Mouse (Mus musculus): Measurements from ENCODE around the gene Nptx1. TPM values are rescaled to one million over a fixed set of nuclear protein-coding genes. Genes with fewer than 3 reads are reported as not detected.

The Nptx1 gene
- polyA plus RNA-seq (2012; rRNA removed), result 9.2 and 14.7 TPM in 2 replicates

DNA sequence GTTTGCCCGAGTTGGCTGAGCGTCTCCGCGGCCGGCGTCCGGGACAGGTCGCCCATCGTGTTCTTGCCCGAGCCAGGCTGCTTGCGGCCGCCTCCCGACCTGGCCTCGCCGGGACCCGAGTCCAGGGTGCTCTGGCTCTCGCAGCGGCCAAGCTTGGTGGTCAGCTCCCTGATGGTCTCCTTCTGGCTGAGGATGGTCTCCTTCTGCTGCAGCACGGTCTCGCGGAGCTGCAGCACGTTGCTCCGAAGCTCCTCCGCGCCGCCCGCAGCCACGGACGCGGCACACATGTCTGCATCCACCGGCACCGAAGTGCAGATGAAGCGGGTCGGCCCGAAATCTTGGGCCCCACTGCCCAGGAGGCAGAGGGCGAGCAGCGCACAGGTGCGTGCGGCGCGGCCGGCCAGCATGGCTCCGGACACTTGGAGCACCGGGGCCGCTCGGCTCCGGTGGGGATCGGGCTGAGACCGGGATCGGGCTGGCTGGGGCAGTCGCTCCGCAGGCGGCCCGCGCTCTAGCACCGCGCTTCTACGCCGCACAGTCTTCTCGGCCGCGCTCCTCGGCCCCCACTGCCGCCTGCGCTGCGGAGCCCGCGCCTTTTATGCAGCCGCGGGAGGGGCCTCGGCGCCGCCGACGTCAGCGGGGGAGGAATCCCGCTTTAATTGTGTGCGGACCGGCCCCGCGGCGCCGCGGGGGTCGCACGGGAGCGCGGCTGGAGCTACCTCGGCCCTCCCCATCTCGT lies at the start of gene Nptx1:
TSS of gene Nptx1 (minus strand) at position 571 of the 739 bp plus-strand sequence.
- TF ChIP-seq CTCF (IDR thresholded peaks at IDR 0.05; ENCODE audit: borderline replicate concordance, extremely low read depth, insufficient read depth, insufficient read length) (no peak), POLR2A (IDR thresholded peaks at IDR 0.05; ENCODE audit: borderline replicate concordance, extremely low read depth, insufficient read depth, insufficient read length, poor library complexity, severe bottlenecking) (peak; percentile 94)
- peak; percentile 83 for DNase-seq (ENCODE audit: low read depth)

DNA sequence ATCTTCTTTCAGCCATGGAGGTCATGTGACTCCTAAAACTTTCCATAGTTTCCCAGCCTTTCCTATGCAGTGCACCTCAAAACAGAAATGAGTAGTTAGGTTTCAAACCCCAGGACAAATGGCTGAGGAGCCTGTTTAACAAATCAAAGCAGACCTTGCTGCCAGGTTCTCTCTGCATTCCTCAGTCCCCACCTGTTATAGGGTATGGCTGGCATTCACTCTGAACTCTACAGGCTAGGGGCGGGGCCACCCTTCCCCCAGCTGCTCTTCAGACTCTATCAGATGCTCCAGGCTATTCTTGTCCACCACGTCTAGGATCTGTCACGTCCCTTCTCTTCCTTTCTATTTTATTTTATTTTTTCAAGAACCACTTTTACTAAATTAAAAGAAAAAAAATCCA lies 46.4 kb upstream of the Nptx1 start:
- TF ChIP-seq CTCF (IDR thresholded peaks at IDR 0.05; ENCODE audit: borderline replicate concordance, extremely low read depth, insufficient read depth, insufficient read length) (no peak), POLR2A (IDR thresholded peaks at IDR 0.05; ENCODE audit: borderline replicate concordance, extremely low read depth, insufficient read depth, insufficient read length, poor library complexity, severe bottlenecking) (no peak)
- DNase-seq (ENCODE audit: low read depth), result no peak

DNA sequence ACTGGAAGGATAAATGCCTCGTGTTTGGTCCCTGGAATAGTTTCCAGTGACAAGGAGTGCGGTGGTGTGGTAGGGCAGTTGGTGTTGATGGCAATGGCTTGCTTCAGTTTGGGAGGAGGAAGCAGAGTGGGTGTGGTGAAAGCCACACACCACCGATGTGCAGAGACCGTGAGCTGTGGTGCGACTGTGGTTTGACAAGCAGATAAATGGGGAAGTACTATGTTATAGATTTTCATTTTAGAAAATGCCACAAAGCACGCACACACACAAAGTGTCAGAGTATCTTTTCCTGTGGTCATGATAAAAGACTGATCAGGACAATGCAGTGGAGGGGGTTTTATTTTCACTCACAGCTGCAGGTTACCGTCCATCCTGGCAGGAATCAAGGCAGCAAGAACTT lies 41.7 kb upstream of the Nptx1 start:
- DNase-seq (ENCODE audit: low read depth), result no peak
- no peak for TF ChIP-seq POLR2A (IDR thresholded peaks at IDR 0.05; ENCODE audit: borderline replicate concordance, extremely low read depth, insufficient read depth, insufficient read length, poor library complexity, severe bottlenecking)
- no peak for TF ChIP-seq CTCF (IDR thresholded peaks at IDR 0.05; ENCODE audit: borderline replicate concordance, extremely low read depth, insufficient read depth, insufficient read length)

- DNase-seq (ENCODE audit: low read depth), result peak; percentile 40
- no peak for TF ChIP-seq CTCF (IDR thresholded peaks at IDR 0.05; ENCODE audit: borderline replicate concordance, extremely low read depth, insufficient read depth, insufficient read length)
- TF ChIP-seq POLR2A (IDR thresholded peaks at IDR 0.05; ENCODE audit: borderline replicate concordance, extremely low read depth, insufficient read depth, insufficient read length, poor library complexity, severe bottlenecking), result no peak
Measured at GRCm38 (mm10) chr11:119587112-119587511, 39.6 kb upstream of the Nptx1 start.

- DNase-seq (ENCODE audit: low read depth), result peak; percentile 27
- TF ChIP-seq POLR2A (IDR thresholded peaks at IDR 0.05; ENCODE audit: borderline replicate concordance, extremely low read depth, insufficient read depth, insufficient read length, poor library complexity, severe bottlenecking), result no peak
Measured at GRCm38 (mm10) chr11:119586511-119586910, 39.0 kb upstream of the Nptx1 start.

DNA sequence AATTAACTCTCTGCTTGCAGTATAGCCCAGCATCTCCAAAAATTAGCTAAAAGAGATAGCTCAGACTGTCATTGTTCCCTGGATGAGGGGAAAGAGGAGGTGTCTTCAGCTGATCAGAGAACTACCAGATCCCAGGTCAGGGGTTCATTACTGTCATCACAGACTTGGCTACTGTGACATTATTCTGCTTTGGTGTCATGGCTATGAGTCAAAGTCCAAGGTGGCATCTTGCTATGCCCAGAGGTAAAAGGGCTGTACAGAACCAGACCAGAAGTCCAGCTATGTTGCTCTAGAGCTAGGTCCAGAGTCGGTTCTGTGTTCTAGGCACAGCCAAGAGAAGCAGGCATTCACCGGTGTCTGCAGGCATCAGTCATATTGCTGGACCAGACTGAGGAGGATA lies 30.2 kb upstream of the Nptx1 start:
- TF ChIP-seq POLR2A (IDR thresholded peaks at IDR 0.05; ENCODE audit: borderline replicate concordance, extremely low read depth, insufficient read depth, insufficient read length, poor library complexity, severe bottlenecking), result no peak
- no peak for TF ChIP-seq CTCF (IDR thresholded peaks at IDR 0.05; ENCODE audit: borderline replicate concordance, extremely low read depth, insufficient read depth, insufficient read length)
- no peak for DNase-seq (ENCODE audit: low read depth)

DNA sequence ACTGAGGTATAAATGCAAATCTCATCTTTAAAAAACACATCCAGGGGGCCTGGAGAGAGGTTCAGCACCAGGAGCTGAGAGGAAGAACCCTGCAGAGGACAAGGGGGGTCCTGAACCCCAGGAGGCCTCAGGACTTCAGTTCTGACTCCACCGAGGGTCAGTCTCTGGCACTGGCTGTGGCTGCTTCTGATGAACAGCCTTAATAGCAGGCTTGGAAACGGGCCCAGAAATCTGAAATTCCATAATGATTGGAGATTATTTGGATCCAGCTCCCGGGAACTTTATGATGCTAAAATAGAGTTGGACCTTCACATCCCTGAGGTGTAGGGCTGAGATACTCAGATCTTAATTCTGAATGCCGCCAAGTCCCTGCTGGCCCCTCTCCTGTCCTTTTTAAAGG lies 29.3 kb upstream of the Nptx1 start:
- DNase-seq (ENCODE audit: low read depth), result no peak
- TF ChIP-seq CTCF (IDR thresholded peaks at IDR 0.05; ENCODE audit: borderline replicate concordance, extremely low read depth, insufficient read depth, insufficient read length), result no peak
- TF ChIP-seq POLR2A (IDR thresholded peaks at IDR 0.05; ENCODE audit: borderline replicate concordance, extremely low read depth, insufficient read depth, insufficient read length, poor library complexity, severe bottlenecking), result no peak

- no peak for DNase-seq (ENCODE audit: low read depth)
- TF ChIP-seq POLR2A (IDR thresholded peaks at IDR 0.05; ENCODE audit: borderline replicate concordance, extremely low read depth, insufficient read depth, insufficient read length, poor library complexity, severe bottlenecking) (no peak), CTCF (IDR thresholded peaks at IDR 0.05; ENCODE audit: borderline replicate concordance, extremely low read depth, insufficient read depth, insufficient read length) (no peak)
Measured at GRCm38 (mm10) chr11:119572316-119573010, 24.9 kb upstream of the Nptx1 start.

DNA sequence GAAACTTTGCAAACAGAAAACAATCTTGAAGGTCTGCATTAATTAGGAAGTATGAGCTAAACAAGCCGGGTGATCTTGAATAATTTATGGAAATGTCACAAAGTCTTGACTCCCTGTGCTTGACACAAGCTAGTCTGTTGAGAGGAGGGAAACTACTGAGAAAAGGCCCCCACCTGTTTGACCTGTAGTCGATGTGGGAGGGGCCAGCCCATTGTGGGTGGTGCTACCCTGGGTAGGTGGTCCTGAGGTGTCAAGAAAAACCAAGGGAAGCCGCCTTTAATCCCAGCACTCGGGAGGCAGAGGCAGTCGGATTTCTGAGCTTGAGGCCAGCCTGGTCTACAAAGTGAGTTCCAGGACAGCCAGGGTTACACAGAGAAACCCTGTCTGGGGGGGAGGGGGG lies 18.6 kb upstream of the Nptx1 start:
- TF ChIP-seq CTCF (IDR thresholded peaks at IDR 0.05; ENCODE audit: borderline replicate concordance, extremely low read depth, insufficient read depth, insufficient read length) (no peak), POLR2A (IDR thresholded peaks at IDR 0.05; ENCODE audit: borderline replicate concordance, extremely low read depth, insufficient read depth, insufficient read length, poor library complexity, severe bottlenecking) (no peak)
- no peak for DNase-seq (ENCODE audit: low read depth)

- no peak for TF ChIP-seq POLR2A (IDR thresholded peaks at IDR 0.05; ENCODE audit: borderline replicate concordance, extremely low read depth, insufficient read depth, insufficient read length, poor library complexity, severe bottlenecking)
- no peak for TF ChIP-seq CTCF (IDR thresholded peaks at IDR 0.05; ENCODE audit: borderline replicate concordance, extremely low read depth, insufficient read depth, insufficient read length)
- peak; percentile 48 for DNase-seq (ENCODE audit: low read depth)
Measured at GRCm38 (mm10) chr11:119565684-119566083, 18.1 kb upstream of the Nptx1 start.

DNA sequence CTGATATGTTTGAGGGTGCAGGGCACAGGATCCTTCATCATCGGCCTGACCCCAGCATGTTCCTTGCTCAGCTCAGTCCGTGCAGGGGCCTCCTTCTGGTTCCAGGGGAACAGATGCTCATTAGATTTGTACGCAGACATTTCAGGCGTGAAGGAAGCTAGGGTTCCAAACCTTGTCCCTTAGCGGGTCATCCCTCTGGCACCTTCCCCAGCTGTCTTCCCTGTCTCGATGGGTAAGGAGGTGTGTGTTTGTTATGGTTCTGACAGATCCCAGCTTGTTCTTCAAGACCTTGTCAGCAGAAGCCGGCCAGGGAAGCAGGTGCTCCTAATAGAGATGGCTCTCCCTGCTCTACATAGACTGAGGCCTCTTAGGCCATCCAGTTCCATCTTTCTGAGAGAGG lies 17.5 kb upstream of the Nptx1 start:
- TF ChIP-seq CTCF (IDR thresholded peaks at IDR 0.05; ENCODE audit: borderline replicate concordance, extremely low read depth, insufficient read depth, insufficient read length) (no peak), POLR2A (IDR thresholded peaks at IDR 0.05; ENCODE audit: borderline replicate concordance, extremely low read depth, insufficient read depth, insufficient read length, poor library complexity, severe bottlenecking) (no peak)
- DNase-seq (ENCODE audit: low read depth), result no peak

GRCm38 (mm10) chr11:119564383-119564782 lies 16.8 kb upstream of the Nptx1 start:
- DNase-seq (ENCODE audit: low read depth), result no peak
- TF ChIP-seq POLR2A (IDR thresholded peaks at IDR 0.05; ENCODE audit: borderline replicate concordance, extremely low read depth, insufficient read depth, insufficient read length, poor library complexity, severe bottlenecking) (no peak), CTCF (IDR thresholded peaks at IDR 0.05; ENCODE audit: borderline replicate concordance, extremely low read depth, insufficient read depth, insufficient read length) (no peak)
